Mouse (Mus musculus) cerebellum, adult 2 months (tissue): Measurements from ENCODE around the gene Fam163a. TPM values are rescaled to one million over a fixed set of nuclear protein-coding genes. Genes with fewer than 3 reads are reported as not detected.
"Not testable (repeated sequence)": the region's sequence is repeated elsewhere in the genome, so short reads cannot be mapped to it uniquely, and the experiment has no call there.

ENCODE experiments used
- DNase-seq, 2 experiments: peaks; one replicate each; pipeline ENCODE4 v3.0.0; 2021
- H3K27ac ChIP-seq: fragments of 200-500 bp; 2 replicates; pipeline ENCODE4 v1.5.1; 2012; ENCODE audit warnings: low read length, control low read depth, inconsistent platforms; ENCODE audit not compliant: insufficient read depth
- H3K27me3 ChIP-seq: fragments of 200-500 bp; 2 replicates; pipeline ENCODE4 v1.6.1; 2012; ENCODE audit warnings: inconsistent platforms, mild to moderate bottlenecking, low read length, moderate library complexity; ENCODE audit not compliant: control insufficient read depth, insufficient read depth
- H3K4me1 ChIP-seq: fragments of 200-500 bp; 2 replicates; pipeline ENCODE4 v1.6.1; 2011; ENCODE audit warnings: low read length; ENCODE audit not compliant: control insufficient read depth, insufficient read depth
- H3K4me3 ChIP-seq: fragments of 200-500 bp; replicated peaks from 2 replicates; pipeline ENCODE3; 2011; ENCODE audit warnings: mild to moderate bottlenecking, low read depth, low read length, control low read depth; ENCODE audit not compliant: insufficient read depth
- CTCF ChIP-seq: fragments of 200-500 bp; IDR thresholded peaks from 2 replicates; pipeline ENCODE4 v1.5.1; 2011; ENCODE audit warnings: low read depth, mild to moderate bottlenecking, control low read depth, low read length, moderate library complexity, borderline replicate concordance; ENCODE audit not compliant: insufficient read depth
- POLR2A ChIP-seq: fragments of 200-500 bp; IDR thresholded peaks from 2 replicates; pipeline ENCODE4 v1.6.1; 2011; ENCODE audit warnings: low read length, control low read depth, borderline replicate concordance; ENCODE audit not compliant: insufficient read depth
- WGBS: fragments of 180-500 bp; shearing (Covaris S2); methylation state at CpG from one replicate; pipeline ENCODE4 v1.1.7; 2018; 5-methylcytosine and 5-hydroxymethylcytosine counted together
- polyA plus RNA-seq: library from polyadenylated mRNA; depleted of rRNA; stranded (reverse); fragments of >200 nt; gene quantifications from 2 replicates; pipeline ENCODE4 v1.2.3, GENCODE M21; 2012

Fam163a gene
- polyA plus RNA-seq, 1 experiment, result 3.4 TPM

DNA sequence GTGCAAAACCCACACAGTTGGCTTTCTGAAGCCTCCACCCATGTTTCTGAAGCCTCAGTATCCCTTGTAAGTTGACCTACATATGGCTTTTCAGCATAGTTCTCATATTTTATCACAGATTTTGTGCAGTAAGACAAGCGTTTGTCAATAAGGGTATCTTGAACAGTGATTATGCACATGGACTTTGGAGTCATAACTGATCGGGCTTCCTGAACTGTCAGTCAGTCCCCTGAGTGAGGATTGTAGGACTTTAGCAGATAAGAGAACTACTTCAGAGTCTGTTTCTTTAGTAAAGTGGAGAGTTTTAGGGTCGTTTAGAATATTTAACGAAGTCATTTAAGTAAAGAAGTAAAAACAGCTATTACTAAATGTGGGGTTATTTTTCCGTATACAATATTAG lies 162.3 kb downstream of the Fam163a start:
- Histone ChIP-seq H3K4me3 (no peak overlapping the region), H3K27me3 (no peaks in the 10 kb centered on the region), H3K27ac (no peak overlapping the region), H3K4me1 (peaks cover 12% of the 10 kb centered on the region)
- TF ChIP-seq POLR2A (no peak), CTCF (no peak)
- 85% methylated on average over 5 of the region's 5 CpGs for WGBS
- no peak for DNase-seq

DNA sequence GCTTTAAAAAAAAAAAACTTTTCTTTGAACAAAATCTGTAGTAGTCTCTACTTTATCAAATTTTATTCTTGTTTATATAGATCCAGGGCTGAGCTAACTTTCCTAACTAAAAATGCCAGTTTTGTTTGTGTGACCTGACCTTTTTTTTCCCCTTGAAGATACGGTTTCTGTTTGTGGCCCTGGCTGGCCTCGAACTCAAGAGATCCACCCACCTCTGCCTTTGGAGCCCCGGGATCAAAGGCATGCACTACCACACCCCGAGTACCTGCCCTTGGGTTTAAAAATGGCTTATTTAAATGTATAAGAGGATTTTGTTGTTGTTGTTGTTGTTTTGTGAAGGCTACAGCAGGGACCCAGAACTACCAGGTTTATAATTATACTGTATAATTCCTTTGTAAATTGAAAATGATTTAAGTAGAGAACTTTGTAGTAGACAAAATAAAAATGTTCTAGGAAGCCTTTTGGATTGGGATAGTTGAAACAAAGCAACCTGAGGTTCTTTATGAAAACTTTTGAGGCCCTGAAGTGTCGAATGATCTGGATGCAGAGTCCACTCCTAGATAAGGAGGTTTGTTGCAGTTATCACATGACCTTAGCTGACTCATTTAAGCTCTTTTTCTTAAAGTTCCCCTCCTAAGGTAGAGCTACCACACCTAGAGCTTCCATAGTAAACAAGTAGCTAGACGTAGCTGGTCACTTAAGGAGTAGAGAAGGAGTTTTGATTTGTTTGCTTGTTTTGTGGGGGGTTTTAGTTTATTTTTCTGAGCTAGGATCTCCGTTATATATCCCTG lies 163.2 kb downstream of the Fam163a start:
- Histone ChIP-seq H3K27me3 (no peaks in the 10 kb centered on the region), H3K4me1 (peaks cover 10% of the 10 kb centered on the region), H3K4me3 (peak overlapping the region; percentile 50), H3K27ac (no peak overlapping the region)
- WGBS, result 37% methylated on average over 7 of the region's 7 CpGs
- TF ChIP-seq CTCF, result no peak
- no peak for TF ChIP-seq POLR2A
- no peak for DNase-seq

DNA sequence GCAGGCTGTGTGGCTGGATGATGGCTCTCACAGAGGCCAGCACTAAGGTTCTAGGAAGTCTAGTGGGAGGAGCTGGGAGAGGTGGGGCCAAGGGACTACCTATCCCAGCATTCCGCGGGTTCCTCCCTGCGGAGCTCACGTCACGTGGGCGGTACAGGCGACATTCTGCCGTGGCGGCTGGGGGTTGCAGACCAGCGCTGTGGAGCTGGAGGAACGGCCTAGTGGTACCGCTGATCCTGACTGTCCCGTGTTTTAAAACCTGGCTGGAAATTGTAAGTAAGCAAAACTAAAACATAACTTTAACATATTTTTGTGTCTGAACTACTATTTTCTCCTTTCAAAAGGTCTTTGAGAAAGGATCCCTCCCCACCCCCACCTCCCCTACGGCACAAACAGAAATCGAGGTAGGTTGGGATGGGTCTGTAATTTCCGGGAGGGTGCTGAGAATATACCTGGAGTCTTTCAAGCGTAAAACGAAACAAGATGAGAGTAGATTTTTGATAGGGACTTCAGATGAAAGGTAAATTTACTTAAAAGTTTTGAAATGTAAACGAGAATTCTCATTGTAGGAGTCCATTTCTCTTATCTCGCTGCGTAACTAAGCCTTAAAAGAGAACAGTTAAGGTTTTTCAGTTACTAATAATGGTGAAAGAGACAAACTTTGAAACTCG lies 164.0 kb downstream of the Fam163a start:
- 1% methylated on average over 22 of the region's 22 CpGs for WGBS
- H3K27ac ChIP-seq, result no peak overlapping the region
- TF ChIP-seq CTCF, result no peak
- TF ChIP-seq POLR2A, result peak; percentile 97

DNA sequence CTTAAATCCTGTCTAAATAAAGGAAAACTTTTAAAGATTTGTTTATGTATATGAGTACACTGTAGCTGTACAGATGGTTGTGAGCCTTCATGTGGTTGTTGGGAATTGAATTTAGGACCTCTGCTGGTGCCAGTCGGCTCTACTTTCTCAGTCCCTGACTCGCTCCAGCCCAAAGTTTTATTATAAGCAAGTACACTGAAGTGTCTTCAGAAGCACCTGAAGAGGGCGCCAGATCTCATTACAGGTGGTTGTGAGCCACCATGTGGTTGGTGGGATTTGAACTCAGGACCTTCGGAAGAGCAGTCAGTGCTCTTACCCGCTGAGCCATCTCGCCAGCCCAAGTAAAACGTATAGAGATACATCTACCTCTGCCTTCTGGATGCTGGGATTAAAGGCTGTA lies 164.8 kb downstream of the Fam163a start:
- H3K4me3 ChIP-seq, H3K27ac ChIP-seq, H3K27me3 ChIP-seq, DNase-seq, H3K4me1 ChIP-seq: not testable (repeated sequence)
- WGBS, result 67% methylated on average over 7 of the region's 7 CpGs

More for the DNA sequence above, 164.0 kb downstream of the Fam163a start:
- Histone ChIP-seq H3K4me3 (peak overlapping the region; percentile 46), H3K27me3 (no peaks in the 10 kb centered on the region), H3K4me1 (peaks cover 8% of the 10 kb centered on the region)
- peak; percentile 89 to 92 for DNase-seq

DNA sequence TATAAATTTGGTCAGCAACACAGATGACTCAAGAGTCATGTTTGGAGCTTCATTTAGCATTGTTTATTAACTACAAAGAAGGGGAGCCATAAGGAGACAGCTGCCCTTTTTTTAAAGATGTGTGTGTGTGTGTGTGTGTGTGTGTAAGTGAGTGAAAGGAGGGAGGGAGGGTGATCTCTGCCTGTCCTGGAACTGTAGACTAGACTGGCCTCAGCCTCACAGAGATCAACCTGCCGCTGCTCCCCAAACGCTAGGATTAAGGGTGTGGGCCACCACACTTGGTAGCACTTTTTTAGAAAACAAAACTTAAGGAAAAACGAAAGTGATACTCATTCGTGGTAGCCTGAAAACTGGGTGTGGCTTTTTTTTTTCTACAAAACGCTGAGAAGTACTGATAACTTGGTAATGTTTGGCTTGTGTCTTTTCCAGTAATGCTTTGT lies 167.7 kb downstream of the Fam163a start:
- H3K27ac ChIP-seq, result peak overlapping the region; percentile 75
- peak in 1 of 2 experiments; percentile 22 for DNase-seq
- TF ChIP-seq POLR2A (no peak), CTCF (no peak)
- WGBS, result 54% methylated on average over 5 of the region's 5 CpGs
- no peak overlapping the region for H3K4me3 ChIP-seq
- no peaks in the 10 kb centered on the region for H3K27me3 ChIP-seq
- H3K4me1 ChIP-seq, result peaks cover 7% of the 10 kb centered on the region; the same call in 1 of the 2 replicates

DNA sequence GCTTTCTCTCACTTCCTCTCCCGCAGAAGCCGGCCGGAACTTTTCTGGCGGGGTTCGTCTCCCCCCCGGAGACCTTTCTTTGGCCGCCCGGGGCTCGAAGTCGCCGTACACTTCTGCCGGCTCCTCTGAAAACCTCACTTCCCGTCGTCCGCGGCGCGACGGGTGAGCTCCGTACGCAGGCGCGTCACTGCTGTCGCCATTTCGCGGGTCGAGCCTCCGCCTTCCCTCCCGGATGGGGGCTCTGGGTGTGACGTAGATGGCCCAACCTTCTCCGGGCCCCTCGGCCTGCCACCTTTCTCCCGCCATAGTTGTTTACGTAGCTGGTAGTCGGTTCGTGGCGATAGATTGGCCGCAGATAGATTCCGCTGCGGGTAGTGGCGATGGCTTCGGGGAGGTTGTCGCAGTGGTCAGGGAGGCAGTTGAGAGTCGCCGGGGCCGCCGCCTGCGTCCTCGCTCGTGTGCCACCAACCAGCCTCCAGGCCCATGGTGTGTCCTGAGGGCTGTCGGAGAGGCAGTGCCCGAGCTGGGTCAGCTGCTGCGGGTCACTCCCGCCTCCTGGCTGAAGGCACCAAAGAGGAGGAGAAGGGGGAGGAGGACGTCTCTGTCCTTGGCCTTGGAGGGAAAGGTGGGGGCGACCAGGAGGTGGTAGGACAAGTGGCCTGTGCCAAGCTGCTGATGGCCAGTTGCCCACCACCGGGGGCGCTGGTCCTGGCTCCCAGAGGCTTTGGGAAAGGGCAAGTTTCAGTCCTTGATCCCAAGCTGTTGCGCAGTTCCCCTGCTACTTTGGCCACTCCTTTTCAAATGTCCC lies 168.7 kb downstream of the Fam163a start, which contains the start of gene Tor1aip1:
Tor1aip1 (minus strand) TSS at position 551 of the 808 bp plus-strand sequence.
- whole genome bisulfite sequencing, result under 1% methylated on average over 59 of the region's 59 CpGs
- Histone ChIP-seq H3K27ac (peak within 1 kb of the TSS; percentile 99), H3K4me3 (peak within 1 kb of the TSS; percentile 74), H3K27me3 (no peaks in the 10 kb centered on the region), H3K4me1 (peaks cover 3% of the 10 kb centered on the region; the same call in 1 of the 2 replicates)
- DNase-seq, result peak; percentile 99
- TF ChIP-seq POLR2A, result peak; percentile 82
- peak; percentile 81; the same call in 1 of the 2 replicates for TF ChIP-seq CTCF

DNA sequence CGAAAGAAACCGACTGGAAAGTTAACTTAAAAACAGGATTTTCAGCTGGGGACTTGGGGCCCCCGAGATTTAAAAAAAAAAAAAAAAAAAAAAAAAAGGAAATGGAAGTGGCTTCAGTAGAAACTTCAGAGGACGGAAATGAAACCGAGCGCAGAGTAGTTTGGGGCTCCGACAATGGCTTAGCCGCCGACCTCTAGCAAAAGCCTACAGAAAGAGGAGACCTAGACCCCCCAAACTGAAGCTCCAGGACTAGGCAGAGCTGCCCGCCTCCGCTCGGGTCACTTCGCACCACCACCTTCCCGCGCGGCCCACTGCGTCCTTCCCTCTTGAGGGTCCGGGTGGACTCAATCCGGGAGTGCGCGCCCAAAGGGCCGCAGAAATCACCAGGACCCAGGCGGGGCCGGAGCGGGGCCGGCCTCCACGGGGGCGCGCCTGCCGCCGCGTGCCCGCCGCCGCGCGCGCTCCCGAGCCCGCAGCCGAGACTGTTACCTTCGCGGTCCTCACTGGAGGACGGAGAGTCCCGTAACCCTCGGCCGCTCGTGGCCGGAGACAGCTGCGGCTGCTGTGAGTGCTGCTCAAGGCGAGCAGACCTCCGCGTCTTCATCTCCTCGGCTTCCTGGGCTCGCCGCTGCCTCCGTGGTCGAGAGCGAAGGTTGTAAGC lies 169.4 kb downstream of the Fam163a start, which contains the start of gene Tor1aip2:
Tor1aip2 (plus strand) TSS at position 135 of the 661 bp plus-strand sequence.
- Histone ChIP-seq H3K27me3 (no peaks in the 10 kb centered on the region), H3K27ac (peak within 1 kb of the TSS; percentile 99), H3K4me1 (peaks cover 3% of the 10 kb centered on the region; the same call in 1 of the 2 replicates), H3K4me3 (peak within 1 kb of the TSS; percentile 74)
- TF ChIP-seq POLR2A (0 out of 2 replicates have a peak, but pooled peaks have one; percentile 33), CTCF (no peak)
- DNase-seq, result no peak
- WGBS, result under 1% methylated on average over 59 of the region's 59 CpGs
